Mouse (Mus musculus): ENCODE results near the gene Rnf215. TPM values are rescaled to one million over a fixed set of nuclear protein-coding genes. Genes with fewer than 3 reads are reported as not detected.
"Not testable (repeated sequence)": the region's sequence is repeated elsewhere in the genome, so short reads cannot be mapped to it uniquely, and the experiment has no call there.

The Rnf215 gene
- polyA plus RNA-seq, 1 experiment from 2014 or later = 50.0 TPM

GRCm38 (mm10) chr11:4108691-4109090 lies 26.3 kb upstream of the Rnf215 start:
- Histone ChIP-seq H3K27me3 (replicated peaks; ENCODE audit: control insufficient read depth, insufficient read depth, low read length) (no peaks in the 10 kb centered on the region), H3K9ac (ENCODE audit: low read depth, low read length) (no peak overlapping the region), H3K4me1 (ENCODE audit: control insufficient read depth, insufficient read depth, low read depth, low read length) (no peaks in the 10 kb centered on the region), H3K36me3 (ENCODE audit: control insufficient read depth, insufficient read depth, low read length) (peaks cover 6% of the 10 kb centered on the region; the same call in 1 of the 2 replicates), H3K4me2 (ENCODE audit: low read length) (no peak overlapping the region), H3K27ac (ENCODE audit: low read depth, low read length) (no peak overlapping the region), H3K9me3 (ENCODE audit: control insufficient read depth, low read length) (no peaks in the 10 kb centered on the region), H3K4me3 (ENCODE audit: low read length) (no peak overlapping the region)
- 84% methylated on average over 7 of the region's 7 CpGs for WGBS
- no peak for ATAC-seq

GRCm38 (mm10) chr11:4112033-4112432 lies 23.0 kb upstream of the Rnf215 start:
- Histone ChIP-seq H3K9me3 (ENCODE audit: control insufficient read depth, low read length) (no peaks in the 10 kb centered on the region), H3K4me3 (ENCODE audit: low read length) (no peak overlapping the region), H3K4me2 (ENCODE audit: low read length) (no peak overlapping the region), H3K9ac (ENCODE audit: low read depth, low read length) (no peak overlapping the region), H3K27me3 (replicated peaks; ENCODE audit: control insufficient read depth, insufficient read depth, low read length) (no peaks in the 10 kb centered on the region), H3K36me3 (ENCODE audit: control insufficient read depth, insufficient read depth, low read length) (peaks cover 6% of the 10 kb centered on the region; the same call in 1 of the 2 replicates), H3K4me1 (ENCODE audit: control insufficient read depth, insufficient read depth, low read depth, low read length) (peaks cover 4% of the 10 kb centered on the region), H3K27ac (ENCODE audit: low read depth, low read length) (no peak overlapping the region)
- 94% methylated on average over 4 of the region's 4 CpGs for WGBS
- no peak for ATAC-seq

GRCm38 (mm10) chr11:4112861-4113260 lies 22.1 kb upstream of the Rnf215 start:
- Histone ChIP-seq H3K4me2 (ENCODE audit: low read length) (no peak overlapping the region), H3K36me3 (ENCODE audit: control insufficient read depth, insufficient read depth, low read length) (peaks cover 6% of the 10 kb centered on the region; the same call in 1 of the 2 replicates), H3K9ac (ENCODE audit: low read depth, low read length) (no peak overlapping the region), H3K4me1 (ENCODE audit: control insufficient read depth, insufficient read depth, low read depth, low read length) (peaks cover 11% of the 10 kb centered on the region), H3K27me3 (replicated peaks; ENCODE audit: control insufficient read depth, insufficient read depth, low read length) (no peaks in the 10 kb centered on the region), H3K27ac (ENCODE audit: low read depth, low read length) (no peak overlapping the region), H3K4me3 (ENCODE audit: low read length) (no peak overlapping the region), H3K9me3 (ENCODE audit: control insufficient read depth, low read length) (no peaks in the 10 kb centered on the region)
- ATAC-seq = no peak
- WGBS = 86% methylated on average over 6 of the region's 6 CpGs

- 84% methylated on average over 4 of the region's 4 CpGs for WGBS
- no peak overlapping the region for H3K4me3 ChIP-seq (ENCODE audit: low read length)
- H3K9ac ChIP-seq (ENCODE audit: low read depth, low read length) = no peak overlapping the region
These were observed 21.5 kb upstream of the Rnf215 start for GRCm38 (mm10) chr11:4113496-4113895.

GRCm38 (mm10) chr11:4113970-4114369 lies 21.0 kb upstream of the Rnf215 start:
- no peak for ATAC-seq
- no peak overlapping the region for H3K4me3 ChIP-seq (ENCODE audit: low read length)
- WGBS = 82% methylated on average over 6 of the region's 6 CpGs
- H3K9ac ChIP-seq (ENCODE audit: low read depth, low read length) = no peak overlapping the region
- H3K27me3 ChIP-seq (replicated peaks; ENCODE audit: control insufficient read depth, insufficient read depth, low read length) = no peaks in the 10 kb centered on the region
- no peaks in the 10 kb centered on the region for H3K9me3 ChIP-seq (ENCODE audit: control insufficient read depth, low read length)
- H3K4me1 ChIP-seq (ENCODE audit: control insufficient read depth, insufficient read depth, low read depth, low read length) = peaks cover 16% of the 10 kb centered on the region
- no peak overlapping the region for H3K4me2 ChIP-seq (ENCODE audit: low read length)
- no peak overlapping the region for H3K27ac ChIP-seq (ENCODE audit: low read depth, low read length)
- peaks cover 6% of the 10 kb centered on the region; the same call in 1 of the 2 replicates for H3K36me3 ChIP-seq (ENCODE audit: control insufficient read depth, insufficient read depth, low read length)

More at GRCm38 (mm10) chr11:4113496-4113895, 21.5 kb upstream of the Rnf215 start:
- Histone ChIP-seq H3K27me3 (replicated peaks; ENCODE audit: control insufficient read depth, insufficient read depth, low read length) (no peaks in the 10 kb centered on the region), H3K9me3 (ENCODE audit: control insufficient read depth, low read length) (no peaks in the 10 kb centered on the region), H3K4me1 (ENCODE audit: control insufficient read depth, insufficient read depth, low read depth, low read length) (peaks cover 16% of the 10 kb centered on the region), H3K36me3 (ENCODE audit: control insufficient read depth, insufficient read depth, low read length) (peaks cover 6% of the 10 kb centered on the region; the same call in 1 of the 2 replicates), H3K27ac (ENCODE audit: low read depth, low read length) (no peak overlapping the region), H3K4me2 (ENCODE audit: low read length) (no peak overlapping the region)
- ATAC-seq = no peak

GRCm38 (mm10) chr11:4114541-4114940 lies 20.5 kb upstream of the Rnf215 start:
- not testable (repeated sequence) for ATAC-seq; H3K27ac ChIP-seq (ENCODE audit: low read depth, low read length); H3K4me2 ChIP-seq (ENCODE audit: low read length); H3K9me3 ChIP-seq (ENCODE audit: control insufficient read depth, low read length); H3K36me3 ChIP-seq (ENCODE audit: control insufficient read depth, insufficient read depth, low read length); H3K9ac ChIP-seq (ENCODE audit: low read depth, low read length); H3K4me3 ChIP-seq (ENCODE audit: low read length); H3K27me3 ChIP-seq (replicated peaks; ENCODE audit: control insufficient read depth, insufficient read depth, low read length)
- 69% methylated on average over 6 of the region's 6 CpGs for WGBS
- peaks cover 16% of the 10 kb centered on the region for H3K4me1 ChIP-seq (ENCODE audit: control insufficient read depth, insufficient read depth, low read depth, low read length)

- Histone ChIP-seq H3K9ac (ENCODE audit: low read depth, low read length) (no peak overlapping the region), H3K4me3 (ENCODE audit: low read length) (no peak overlapping the region), H3K4me1 (ENCODE audit: control insufficient read depth, insufficient read depth, low read depth, low read length) (peaks cover 16% of the 10 kb centered on the region), H3K27me3 (replicated peaks; ENCODE audit: control insufficient read depth, insufficient read depth, low read length) (no peaks in the 10 kb centered on the region), H3K4me2 (ENCODE audit: low read length) (no peak overlapping the region), H3K27ac (ENCODE audit: low read depth, low read length) (no peak overlapping the region), H3K36me3 (ENCODE audit: control insufficient read depth, insufficient read depth, low read length) (peaks cover 2% of the 10 kb centered on the region; the same call in 1 of the 2 replicates), H3K9me3 (ENCODE audit: control insufficient read depth, low read length) (no peaks in the 10 kb centered on the region)
- no peak for ATAC-seq
- WGBS = 89% methylated on average over 4 of the region's 4 CpGs
These were observed 19.6 kb upstream of the Rnf215 start for GRCm38 (mm10) chr11:4115407-4115806.

- H3K4me2 ChIP-seq (ENCODE audit: low read length) = peak overlapping the region; percentile 90
- no peaks in the 10 kb centered on the region for H3K9me3 ChIP-seq (ENCODE audit: control insufficient read depth, low read length)
- no peak overlapping the region for H3K27ac ChIP-seq (ENCODE audit: low read depth, low read length)
- H3K4me3 ChIP-seq (ENCODE audit: low read length) = no peak overlapping the region
- H3K9ac ChIP-seq (ENCODE audit: low read depth, low read length) = peak overlapping the region; percentile 29
- no peaks in the 10 kb centered on the region for H3K36me3 ChIP-seq (ENCODE audit: control insufficient read depth, insufficient read depth, low read length)
- 54% methylated on average over 11 of the region's 11 CpGs for WGBS
- no peaks in the 10 kb centered on the region for H3K27me3 ChIP-seq (replicated peaks; ENCODE audit: control insufficient read depth, insufficient read depth, low read length)
- H3K4me1 ChIP-seq (ENCODE audit: control insufficient read depth, insufficient read depth, low read depth, low read length) = peaks cover 16% of the 10 kb centered on the region
- ATAC-seq = 0 out of 2 replicates have a peak, but pooled peaks have one; percentile 15
These were observed 18.4 kb upstream of the Rnf215 start for GRCm38 (mm10) chr11:4116458-4117141.

- H3K4me1 ChIP-seq (ENCODE audit: control insufficient read depth, insufficient read depth, low read depth, low read length) = peaks cover 16% of the 10 kb centered on the region
- no peaks in the 10 kb centered on the region for H3K36me3 ChIP-seq (ENCODE audit: control insufficient read depth, insufficient read depth, low read length)
- peak overlapping the region; percentile 90 for H3K4me2 ChIP-seq (ENCODE audit: low read length)
- 20% methylated on average over 3 of the region's 3 CpGs for WGBS
- ATAC-seq = peak; percentile 31
- H3K4me3 ChIP-seq (ENCODE audit: low read length) = peak overlapping the region; percentile 57
- H3K27me3 ChIP-seq (replicated peaks; ENCODE audit: control insufficient read depth, insufficient read depth, low read length) = no peaks in the 10 kb centered on the region
- H3K9me3 ChIP-seq (ENCODE audit: control insufficient read depth, low read length) = no peaks in the 10 kb centered on the region
- H3K9ac ChIP-seq (ENCODE audit: low read depth, low read length) = peak overlapping the region; percentile 81
- H3K27ac ChIP-seq (ENCODE audit: low read depth, low read length) = peak overlapping the region; percentile 68
These were observed 17.5 kb upstream of the Rnf215 start for GRCm38 (mm10) chr11:4117372-4118071.
